Mouse (Mus musculus) right cerebral cortex, adult 18-20 months (tissue): ENCODE measurements at regions not wholly inside any gene's neighbourhood (a gene's known extent, or its start where the extent isn't known, plus 50 kb on each side); places are given as distances from the start of the nearest gene placed in this dataset.

Experiments
- DNase-seq: peaks from one replicate; pipeline ENCODE4 v3.0.0; 2022; ENCODE audit warnings: mixed read lengths

DNA sequence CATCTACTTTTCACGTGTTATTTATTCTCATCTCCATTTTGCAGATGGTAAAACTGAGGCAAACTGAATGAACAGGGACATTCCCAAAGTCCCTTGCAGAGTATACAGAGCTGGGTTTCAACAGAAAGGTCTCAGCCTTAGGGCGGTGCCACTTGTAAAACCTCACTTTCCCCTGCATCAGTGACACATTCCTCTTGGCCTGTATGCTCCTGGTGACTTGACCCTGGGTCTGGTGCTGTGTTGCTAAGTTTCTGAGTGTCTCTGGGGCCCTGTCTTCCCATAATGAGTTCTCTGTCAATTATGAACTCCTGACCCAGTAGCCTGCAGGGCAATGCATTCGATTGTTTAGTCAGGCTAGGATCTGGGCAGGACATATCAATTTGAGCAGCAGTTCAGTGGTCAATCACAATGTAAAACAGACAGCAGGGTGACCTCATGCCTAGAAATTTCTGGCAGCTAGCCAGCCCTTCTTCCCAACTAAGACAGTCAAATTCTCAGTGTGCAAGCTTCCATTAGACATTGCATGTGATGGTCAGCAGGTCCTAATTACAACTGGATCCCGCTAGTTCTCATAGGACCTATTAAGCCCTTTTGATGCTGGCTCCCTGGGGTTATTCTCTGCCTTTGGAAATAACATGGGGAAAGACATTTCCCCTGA, 863.5 kb upstream of the Lrrc6 start:
- DNase-seq: no peak

DNA sequence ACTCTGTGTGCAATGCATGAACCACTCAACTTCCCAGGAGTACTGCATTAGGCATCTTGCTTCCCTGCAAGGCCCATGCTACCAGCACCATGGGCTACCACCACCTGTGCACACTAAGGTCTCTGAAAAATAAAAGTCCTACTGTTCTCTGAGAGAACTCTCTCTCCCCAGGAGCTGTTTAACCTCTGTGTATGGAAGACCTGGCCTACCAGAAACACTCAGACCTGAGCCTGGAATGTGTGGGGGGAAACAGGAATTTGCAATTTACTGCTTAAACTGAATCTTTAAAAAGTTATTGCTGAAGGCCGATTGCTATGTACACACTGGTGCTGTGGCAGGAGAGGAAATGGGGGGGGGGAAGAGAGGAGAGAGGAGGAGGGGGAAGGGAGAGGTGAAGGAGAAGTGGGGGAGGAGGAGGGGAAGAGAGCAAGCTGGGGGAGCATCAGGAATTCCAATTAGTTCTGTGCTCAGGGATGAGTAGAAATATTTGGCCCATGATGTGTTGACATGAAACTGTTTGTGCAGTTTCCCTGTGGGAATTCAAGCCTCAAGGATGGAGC, 860.4 kb upstream of the Lrrc6 start:
- DNase-seq: no peak

DNA sequence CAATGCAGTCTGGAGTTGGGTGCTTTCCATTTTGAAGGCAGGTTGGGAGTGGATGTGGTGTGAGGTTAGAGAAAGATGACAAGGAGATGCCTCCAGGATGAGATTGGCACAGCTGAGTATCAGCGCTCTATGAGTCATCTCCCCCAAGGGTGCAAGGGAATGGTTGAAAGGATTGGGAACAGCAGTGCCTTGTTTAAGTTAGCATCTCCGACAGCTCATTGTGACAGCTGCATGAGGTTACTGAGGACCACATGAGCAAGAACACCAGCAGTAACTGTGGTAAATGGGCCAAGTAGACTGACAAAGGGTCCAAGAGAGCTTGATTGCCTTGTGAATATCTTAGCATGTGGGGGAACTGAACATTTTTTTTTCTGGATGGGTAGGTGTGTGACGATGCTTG, 857.2 kb upstream of the Lrrc6 start:
- DNase-seq: peak; percentile 16

DNA sequence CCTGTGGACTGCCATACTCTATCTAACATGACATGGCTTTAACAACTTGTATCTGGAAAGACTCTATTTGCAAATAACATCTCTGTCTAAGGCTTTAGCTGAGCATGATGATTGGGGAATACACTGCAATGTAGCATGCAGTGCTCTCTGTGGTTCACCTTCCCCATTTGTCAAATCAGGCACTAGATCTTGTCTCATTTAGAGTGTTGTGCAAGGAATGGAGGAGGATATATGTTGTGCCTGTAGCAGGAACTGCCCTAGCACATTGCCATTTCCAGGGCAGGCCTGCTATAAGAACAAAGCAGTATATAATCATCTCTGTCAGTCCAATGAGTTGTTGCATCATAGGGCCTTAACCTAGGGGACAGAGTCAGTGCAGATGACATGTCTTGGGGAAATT, 854.6 kb upstream of the Lrrc6 start:
- DNase-seq: no peak

GRCm38 (mm10) chr15:67354598-67355159, 854.0 kb upstream of the Lrrc6 start:
- DNase-seq: no peak

- no peak for DNase-seq
These were observed 848.8 kb upstream of the Lrrc6 start for GRCm38 (mm10) chr15:67349501-67349900.

- DNase-seq: no peak
These were observed 844.8 kb upstream of the Lrrc6 start for GRCm38 (mm10) chr15:67345179-67346148.

DNA sequence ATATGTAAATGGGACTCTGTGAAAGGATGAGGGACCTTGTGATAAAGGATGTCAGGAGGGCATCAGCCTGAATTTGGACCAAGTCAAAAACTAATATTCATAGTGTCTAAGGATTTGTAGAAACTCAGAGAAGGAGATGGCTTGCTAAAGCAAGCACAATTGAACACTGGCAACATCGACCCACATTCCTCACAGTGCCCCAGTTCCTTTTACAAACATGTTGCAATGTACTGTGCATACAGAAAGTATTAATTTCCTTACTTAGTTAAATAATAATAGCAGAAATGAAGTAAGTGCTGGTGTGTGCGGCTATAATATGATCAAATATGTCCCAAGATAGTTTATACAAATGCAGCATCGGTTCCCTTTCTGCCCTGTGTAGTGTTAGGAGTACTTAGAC, 841.3 kb upstream of the Lrrc6 start:
- DNase-seq: no peak

GRCm38 (mm10) chr15:67337040-67337395, 836.3 kb upstream of the Lrrc6 start:
- no peak for DNase-seq

- no peak for DNase-seq
These were observed 835.8 kb upstream of the Lrrc6 start for GRCm38 (mm10) chr15:67336294-67337039.

GRCm38 (mm10) chr15:67332521-67332920, 831.8 kb upstream of the Lrrc6 start:
- DNase-seq: no peak

GRCm38 (mm10) chr15:67320292-67320691, 819.6 kb upstream of the Lrrc6 start:
- DNase-seq: no peak

- DNase-seq: no peak
These were observed 814.5 kb upstream of the Lrrc6 start for GRCm38 (mm10) chr15:67315202-67315601.

- no peak for DNase-seq
These were observed 812.9 kb upstream of the Lrrc6 start for GRCm38 (mm10) chr15:67313648-67314047.

- DNase-seq: no peak
These were observed 805.0 kb upstream of the Lrrc6 start for GRCm38 (mm10) chr15:67305681-67306080.

DNA sequence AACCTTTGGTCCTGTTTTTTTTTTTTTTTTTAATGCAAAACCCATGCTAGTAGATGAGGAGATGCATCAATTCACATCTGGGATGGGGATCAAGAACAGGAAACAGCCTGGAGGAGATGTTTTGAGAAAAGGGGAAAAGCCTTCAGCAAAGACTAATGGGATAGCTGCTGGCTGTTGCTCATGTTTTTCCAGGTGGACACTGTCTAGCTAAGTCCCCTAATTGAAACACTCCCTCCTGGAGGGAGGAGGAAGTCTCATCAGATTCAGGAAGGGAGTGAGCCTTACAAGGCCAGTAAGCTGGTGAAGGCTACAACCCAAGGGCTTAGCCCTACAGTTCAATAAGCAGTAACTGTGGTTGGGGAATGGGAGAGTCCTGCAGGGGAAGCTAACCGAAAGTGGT, 803.1 kb upstream of the Lrrc6 start:
- DNase-seq: no peak

- DNase-seq: no peak
These were observed 801.2 kb upstream of the Lrrc6 start for GRCm38 (mm10) chr15:67301871-67302363.

DNA sequence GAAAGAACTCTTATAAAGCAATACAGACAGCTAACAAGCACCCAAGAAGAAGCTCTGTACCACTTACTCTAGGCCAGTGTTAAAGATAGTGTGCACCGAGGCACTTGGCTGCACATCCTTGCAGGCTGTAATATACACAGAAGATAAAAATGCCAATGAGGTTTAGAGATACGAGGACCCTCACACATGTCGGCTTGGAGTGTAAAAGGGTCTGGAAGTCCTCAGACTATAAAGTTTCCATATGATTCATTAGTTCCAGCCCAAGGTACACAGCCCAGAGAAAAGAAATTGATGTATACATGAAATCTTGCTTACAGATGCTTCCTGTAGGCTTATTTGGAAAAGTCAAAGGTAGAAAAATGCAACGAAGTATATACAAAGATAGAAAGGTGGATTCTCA, 800.3 kb upstream of the Lrrc6 start:
- no peak for DNase-seq

- no peak for DNase-seq
These were observed 794.1 kb upstream of the Lrrc6 start for GRCm38 (mm10) chr15:67294797-67295196.

DNA sequence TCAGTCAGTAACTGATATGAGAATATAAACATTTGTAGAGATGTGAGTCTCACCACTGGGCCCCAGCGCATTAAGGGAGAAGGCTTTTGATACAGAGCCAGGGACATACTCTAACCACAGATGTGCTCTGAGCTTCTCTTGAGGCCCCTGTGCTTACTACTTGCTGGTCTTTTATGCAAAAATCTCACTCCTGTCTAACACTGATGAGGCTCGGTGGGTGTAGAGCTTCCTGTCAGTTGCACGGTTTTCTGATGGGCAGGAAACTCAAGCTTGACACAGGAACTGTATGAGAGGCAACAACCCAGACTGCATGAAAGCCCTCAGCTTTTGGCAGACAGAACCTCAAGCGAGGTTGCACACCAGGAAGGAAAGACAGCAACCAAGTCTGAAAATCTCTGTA, 789.0 kb upstream of the Lrrc6 start:
- DNase-seq: no peak

DNA sequence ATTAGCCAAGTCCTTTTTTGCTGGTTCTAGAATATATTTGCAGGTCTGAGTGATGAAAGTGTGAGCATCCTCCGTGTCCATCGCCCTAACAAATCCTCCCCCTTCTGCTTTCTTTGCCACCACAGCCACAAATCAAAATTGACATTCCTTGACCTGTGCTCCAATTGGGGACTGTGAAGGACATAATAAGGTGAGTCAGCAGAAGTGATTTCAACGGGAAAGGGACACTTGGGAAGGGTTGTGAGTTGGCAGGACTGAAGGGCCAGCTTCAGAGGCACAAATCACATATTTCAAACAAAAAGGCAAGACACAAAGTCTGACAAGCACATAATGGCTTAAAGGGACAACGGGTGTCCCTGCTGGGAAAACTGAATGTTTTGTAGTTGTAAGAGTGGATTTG, 784.2 kb upstream of the Lrrc6 start:
- DNase-seq: no peak

- no peak for DNase-seq
These were observed 782.7 kb upstream of the Lrrc6 start for GRCm38 (mm10) chr15:67283275-67283972.
